Mouse (Mus musculus): ENCODE data around the gene Gak.
A peak's percentile ranks its signal among the peaks of the same experiment; 100 is the strongest.

Gene Gak

GRCm38 (mm10) chr5:108629634-108630483, at the start of gene Gak, which contains the start of gene Tmem175:
TSS of gene Gak (minus strand) at chr5:108629755.
TSS of gene Tmem175 (plus strand) at chr5:108629770.
- peak; percentile 95 for DNase-seq (ENCODE audit: low read depth, low spot score)

- no peak for DNase-seq (ENCODE audit: low read depth, low spot score)
Observed at GRCm38 (mm10) chr5:108678296-108678854, 48.8 kb upstream of the Gak start.

GRCm38 (mm10) chr5:108677605-108678295, 48.2 kb upstream of the Gak start:
- DNase-seq (ENCODE audit: low read depth, low spot score), result no peak

- DNase-seq (ENCODE audit: low read depth, low spot score), result no peak
Observed at GRCm38 (mm10) chr5:108676772-108677498, 47.4 kb upstream of the Gak start.

- DNase-seq (ENCODE audit: low read depth, low spot score), result no peak
Observed at GRCm38 (mm10) chr5:108675251-108675816, 45.8 kb upstream of the Gak start, which contains the start of gene Slc26a1. TSS of gene Slc26a1 (minus strand) at chr5:108675569.

GRCm38 (mm10) chr5:108674624-108675023, 45.1 kb upstream of the Gak start:
- DNase-seq (ENCODE audit: low read depth, low spot score), result no peak

GRCm38 (mm10) chr5:108671757-108672156, 42.2 kb upstream of the Gak start:
- no peak for DNase-seq (ENCODE audit: low read depth, low spot score)

- DNase-seq (ENCODE audit: low read depth, low spot score), result no peak
Observed at GRCm38 (mm10) chr5:108670785-108671184, 41.2 kb upstream of the Gak start.

GRCm38 (mm10) chr5:108669986-108670385, 40.4 kb upstream of the Gak start:
- DNase-seq (ENCODE audit: low read depth, low spot score), result no peak

GRCm38 (mm10) chr5:108668977-108669936, 39.7 kb upstream of the Gak start, which contains the start of gene Dgkq:
TSS of gene Dgkq (minus strand) at chr5:108669672.
- DNase-seq (ENCODE audit: low read depth, low spot score), result peak; percentile 79

GRCm38 (mm10) chr5:108668387-108668932, 38.9 kb upstream of the Gak start:
- no peak for DNase-seq (ENCODE audit: low read depth, low spot score)

GRCm38 (mm10) chr5:108667370-108667769, 37.8 kb upstream of the Gak start:
- DNase-seq (ENCODE audit: low read depth, low spot score), result no peak

- no peak for DNase-seq (ENCODE audit: low read depth, low spot score)
Observed at GRCm38 (mm10) chr5:108665066-108665465, 35.5 kb upstream of the Gak start.

GRCm38 (mm10) chr5:108662772-108663171, 33.2 kb upstream of the Gak start:
- DNase-seq (ENCODE audit: low read depth, low spot score), result no peak

GRCm38 (mm10) chr5:108660632-108661268, 31.2 kb upstream of the Gak start:
- DNase-seq (ENCODE audit: low read depth, low spot score), result peak; percentile 80

- no peak for DNase-seq (ENCODE audit: low read depth, low spot score)
Observed at GRCm38 (mm10) chr5:108659698-108660631, 30.4 kb upstream of the Gak start, which contains the start of gene Idua. TSS of gene Idua (plus strand) at chr5:108660331.

- no peak for DNase-seq (ENCODE audit: low read depth, low spot score)
Observed at GRCm38 (mm10) chr5:108658611-108659010, 29.1 kb upstream of the Gak start.

GRCm38 (mm10) chr5:108657406-108657805, 27.9 kb upstream of the Gak start:
- no peak for DNase-seq (ENCODE audit: low read depth, low spot score)
